Mouse (Mus musculus) retina, embryonic 14.5 days (tissue): ENCODE measurements at regions not wholly inside any gene's neighbourhood (a gene's known extent, or its start where the extent isn't known, plus 50 kb on each side); places are given as distances from the start of the nearest gene placed in this dataset.

Experiments used
- DNase-seq: peaks from one replicate; pipeline ENCODE4 v3.0.0-alpha.2; 2015; ENCODE audit warnings: low spot score

GRCm38 (mm10) chr1:45745136-45745535, 49.8 kb upstream of the Wdr75 start:
- no peak for DNase-seq
